Mouse (Mus musculus) forebrain, embryonic 10.5 days (tissue): ENCODE results near the gene Olfr10. TPM values are rescaled to one million over a fixed set of nuclear protein-coding genes. Genes with fewer than 3 reads are reported as not detected.
"Not testable (repeated sequence)": the region's sequence is repeated elsewhere in the genome, so short reads cannot be mapped to it uniquely, and the experiment has no call there.

Source experiments
- DNase-seq: peaks from one replicate; pipeline ENCODE4 v3.0.0-alpha.2; 2017; ENCODE audit warnings: low spot score; ENCODE audit errors: extremely low spot score
- H3K27ac ChIP-seq: fragments of 300-500 bp; sonication (generic); 2 replicates; pipeline ENCODE4 v1.5.1; 2016; ENCODE audit warnings: mild to moderate bottlenecking
- H3K27me3 ChIP-seq: fragments of 300-500 bp; sonication (generic); 2 replicates; pipeline ENCODE4 v1.6.1; 2016; ENCODE audit warnings: mild to moderate bottlenecking; ENCODE audit not compliant: poor library complexity, severe bottlenecking
- H3K36me3 ChIP-seq: fragments of 300-500 bp; sonication (generic); replicated peaks from 2 replicates; pipeline ENCODE4 v1.6.1; 2016; ENCODE audit warnings: mild to moderate bottlenecking, moderate library complexity
- H3K4me1 ChIP-seq: fragments of 300-500 bp; sonication (generic); 2 replicates; pipeline ENCODE4 v1.6.1; 2016
- H3K4me3 ChIP-seq: fragments of 300-500 bp; sonication (generic); 2 replicates; pipeline ENCODE4 v1.5.1; 2016; ENCODE audit warnings: mild to moderate bottlenecking, moderate library complexity
- H3K9me3 ChIP-seq: fragments of 300-500 bp; sonication (generic); 2 replicates; pipeline ENCODE4 v1.6.1; 2016; ENCODE audit warnings: mild to moderate bottlenecking, moderate library complexity
- WGBS: fragments of 180-500 bp; shearing (Covaris S2); methylation state at CpG from one replicate; pipeline ENCODE4 v1.1.7; 2016; 5-methylcytosine and 5-hydroxymethylcytosine counted together
- polyA plus RNA-seq: library from polyadenylated mRNA; unstranded; fragments of >200 nt; fragmentation: Nextera tagmentation; extraction: Ambion mirVana; gene quantifications from 2 replicates; pipeline ENCODE4 v1.2.1, GENCODE M21; 2016

Gene Olfr10
- polyA plus RNA-seq, 1 experiment from 2014 or later = not detected

DNA sequence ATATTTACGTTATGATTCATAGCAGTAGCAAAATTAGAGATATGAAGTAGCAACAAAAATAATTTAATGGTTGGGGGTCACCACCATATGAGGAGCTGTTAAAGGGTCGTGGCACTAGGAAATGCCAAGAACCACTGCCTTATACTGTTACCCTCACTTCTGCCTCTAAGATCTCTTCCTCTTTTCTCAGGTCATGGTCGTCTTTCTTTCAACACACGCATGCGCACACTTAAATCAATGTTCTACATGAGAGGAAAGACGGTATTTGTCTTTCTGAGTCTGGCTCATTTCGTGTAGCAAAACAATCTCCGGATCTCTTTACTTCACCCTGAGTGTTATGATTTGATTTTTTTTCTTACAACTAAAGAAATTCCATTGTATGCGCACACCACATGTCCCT, 34.8 kb upstream of the Olfr10 start:
- peaks cover 3% of the 10 kb centered on the region for H3K36me3 ChIP-seq
- no peak for DNase-seq
- 96% methylated on average over 9 of the region's 9 CpGs for WGBS
- no peak overlapping the region for H3K4me3 ChIP-seq
- H3K4me1 ChIP-seq = no peaks in the 10 kb centered on the region
- H3K9me3 ChIP-seq = no peaks in the 10 kb centered on the region
- no peaks in the 10 kb centered on the region for H3K27me3 ChIP-seq
- no peak overlapping the region for H3K27ac ChIP-seq

GRCm38 (mm10) chr11:49270368-49270767, 34.2 kb upstream of the Olfr10 start:
- 93% methylated on average over 4 of the region's 4 CpGs for WGBS
- H3K9me3 ChIP-seq = no peaks in the 10 kb centered on the region
- H3K27me3 ChIP-seq = no peaks in the 10 kb centered on the region
- no peaks in the 10 kb centered on the region for H3K4me1 ChIP-seq
- no peak overlapping the region for H3K27ac ChIP-seq
- no peaks in the 10 kb centered on the region for H3K36me3 ChIP-seq
- DNase-seq = no peak
- no peak overlapping the region for H3K4me3 ChIP-seq

DNA sequence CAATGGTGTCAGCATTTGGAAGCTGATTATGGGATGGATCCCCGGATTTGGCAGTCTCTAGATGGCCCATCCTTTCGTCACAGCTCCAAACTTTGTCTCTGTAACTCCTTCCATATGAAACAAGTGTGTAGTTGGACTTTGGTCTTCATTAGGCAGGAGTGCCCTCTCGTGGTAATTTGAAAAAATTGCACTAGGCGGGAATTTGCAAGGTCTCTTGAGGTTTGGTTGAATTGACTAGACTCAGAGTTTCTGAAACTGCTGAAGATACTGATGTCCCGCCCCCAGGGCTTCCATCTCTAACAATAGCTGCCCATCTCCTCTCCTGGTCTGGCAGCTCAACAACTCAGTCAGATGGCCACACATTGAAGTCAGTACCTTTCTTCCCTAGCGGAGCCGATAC, 33.2 kb upstream of the Olfr10 start:
- H3K4me1 ChIP-seq = no peaks in the 10 kb centered on the region
- H3K27ac ChIP-seq = no peak overlapping the region
- no peaks in the 10 kb centered on the region for H3K36me3 ChIP-seq
- H3K9me3 ChIP-seq = no peaks in the 10 kb centered on the region
- DNase-seq = peak; percentile 41
- no peaks in the 10 kb centered on the region for H3K27me3 ChIP-seq
- no peak overlapping the region for H3K4me3 ChIP-seq
- 32% methylated on average over 7 of the region's 7 CpGs for WGBS

- WGBS = 84% methylated on average over 11 of the region's 11 CpGs
- no peak for DNase-seq
Measured at GRCm38 (mm10) chr11:49273834-49274519, 30.6 kb upstream of the Olfr10 start.

DNA sequence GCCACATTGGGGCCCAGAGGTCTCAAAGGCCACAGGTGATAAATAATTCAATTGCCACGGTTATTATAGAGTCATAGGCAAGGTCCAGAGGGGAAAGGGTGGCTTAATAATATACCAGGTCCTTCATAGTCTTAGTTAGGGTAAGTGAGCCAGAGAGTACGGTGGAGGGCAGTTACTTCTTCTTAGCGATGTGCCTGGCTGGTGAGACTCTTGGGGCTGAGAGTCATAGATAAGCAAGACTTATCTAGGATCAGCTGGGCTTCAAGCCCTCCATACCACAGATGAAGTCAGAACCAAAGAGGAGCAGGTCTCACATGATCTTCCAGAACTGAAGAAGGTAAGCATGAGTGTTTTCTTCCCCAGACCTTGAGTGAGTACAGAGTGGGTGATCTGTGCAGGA, 26.3 kb upstream of the Olfr10 start, which contains the start of gene Olfr1393:
Olfr1393 (plus strand) TSS at position 83 of the 400 bp plus-strand sequence.
- Histone ChIP-seq H3K36me3 (no peaks in the 10 kb centered on the region), H3K27ac (no peak within 1 kb of the TSS), H3K4me3 (no peak within 1 kb of the TSS), H3K4me1 (no peaks in the 10 kb centered on the region), H3K27me3 (no peaks in the 10 kb centered on the region), H3K9me3 (no peaks in the 10 kb centered on the region)
- DNase-seq = no peak
- WGBS = 78% methylated on average over 3 of the region's 3 CpGs

More at GRCm38 (mm10) chr11:49273834-49274519, 30.6 kb upstream of the Olfr10 start:
- Histone ChIP-seq H3K4me1 (no peaks in the 10 kb centered on the region), H3K4me3 (no peak overlapping the region), H3K9me3 (no peaks in the 10 kb centered on the region), H3K36me3 (no peaks in the 10 kb centered on the region), H3K27ac (no peak overlapping the region), H3K27me3 (no peaks in the 10 kb centered on the region)

GRCm38 (mm10) chr11:49284982-49285381, 19.6 kb upstream of the Olfr10 start, which contains the start of gene Olfr1392:
Olfr1392 (plus strand) TSS chr11:49285282.
- 65% methylated on average over 1 of the region's 1 CpGs for WGBS
- H3K9me3 ChIP-seq, H3K4me1 ChIP-seq, H3K4me3 ChIP-seq, H3K27me3 ChIP-seq, H3K27ac ChIP-seq, H3K36me3 ChIP-seq, DNase-seq: not testable (repeated sequence)

DNA sequence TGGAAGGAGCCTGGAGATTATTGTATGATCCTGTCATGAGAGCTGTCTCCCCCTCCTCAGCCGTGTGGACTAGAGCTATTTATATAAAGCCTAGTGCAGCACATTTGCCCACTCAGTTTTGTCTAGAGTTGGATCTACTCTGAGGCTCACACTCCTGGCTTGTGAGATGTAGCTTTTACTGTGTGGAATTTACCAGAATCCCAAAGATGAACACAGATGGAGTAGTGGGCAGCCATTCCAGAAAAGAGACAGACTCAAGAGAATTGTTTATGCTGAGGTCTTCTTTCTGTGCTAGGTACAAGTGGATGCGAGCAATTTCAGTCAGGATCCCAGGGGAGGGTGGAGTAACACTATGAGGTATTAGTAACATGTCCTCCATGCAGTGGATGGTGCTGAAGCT, 17.3 kb upstream of the Olfr10 start:
- H3K27ac ChIP-seq = no peak overlapping the region
- no peaks in the 10 kb centered on the region for H3K36me3 ChIP-seq
- no peaks in the 10 kb centered on the region for H3K27me3 ChIP-seq
- DNase-seq = no peak
- H3K9me3 ChIP-seq = 0 out of 2 replicates have a peak, but pooled peaks cover 4% of the 10 kb centered on the region
- no peak overlapping the region for H3K4me3 ChIP-seq
- no peaks in the 10 kb centered on the region for H3K4me1 ChIP-seq
- WGBS = 89% methylated on average over 2 of the region's 2 CpGs

- no peaks in the 10 kb centered on the region for H3K9me3 ChIP-seq
- WGBS = 87% methylated on average over 3 of the region's 3 CpGs
- no peaks in the 10 kb centered on the region for H3K27me3 ChIP-seq
- H3K4me3 ChIP-seq = no peak overlapping the region
- H3K4me1 ChIP-seq = no peaks in the 10 kb centered on the region
- H3K36me3 ChIP-seq = no peaks in the 10 kb centered on the region
- no peak for DNase-seq
- H3K27ac ChIP-seq = no peak overlapping the region
Measured at GRCm38 (mm10) chr11:49292777-49293176, 11.8 kb upstream of the Olfr10 start.

- not testable (repeated sequence) for DNase-seq, H3K9me3 ChIP-seq, H3K27me3 ChIP-seq, H3K27ac ChIP-seq, H3K36me3 ChIP-seq, H3K4me1 ChIP-seq, H3K4me3 ChIP-seq
- 87% methylated on average over 5 of the region's 5 CpGs for WGBS
Measured at GRCm38 (mm10) chr11:49308547-49308946, 4.0 kb downstream of the Olfr10 start.

DNA sequence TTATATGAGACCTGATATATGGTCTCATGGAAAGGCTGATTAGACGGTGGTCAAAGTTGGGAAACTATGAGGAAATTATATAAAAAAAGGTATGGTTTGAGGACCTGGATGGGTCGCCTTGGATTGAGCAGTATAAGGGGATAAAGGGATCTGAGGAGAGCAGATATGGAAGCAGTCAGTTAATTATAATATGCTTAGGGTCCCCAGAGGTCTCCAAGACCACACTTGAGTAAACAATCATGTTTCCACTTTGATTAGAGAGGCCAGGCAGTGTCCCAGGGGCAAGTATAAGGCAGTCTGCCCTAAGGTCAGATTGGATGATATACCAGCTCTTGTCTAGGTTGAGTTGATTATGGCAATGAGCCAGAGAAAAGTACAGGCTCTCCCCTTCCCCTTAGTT, 17.9 kb downstream of the Olfr10 start, which contains the start of gene Olfr1391:
Olfr1391 (plus strand) TSS at position 301 of the 400 bp plus-strand sequence.
- no peak for DNase-seq
- Histone ChIP-seq H3K27me3 (no peaks in the 10 kb centered on the region), H3K36me3 (no peaks in the 10 kb centered on the region), H3K9me3 (no peaks in the 10 kb centered on the region), H3K4me1 (no peaks in the 10 kb centered on the region), H3K4me3 (no peak within 1 kb of the TSS), H3K27ac (no peak within 1 kb of the TSS)
- WGBS = 81% methylated on average over 2 of the region's 2 CpGs

- Histone ChIP-seq H3K27ac (no peak overlapping the region), H3K4me3 (no peak overlapping the region), H3K27me3 (no peaks in the 10 kb centered on the region), H3K9me3 (no peaks in the 10 kb centered on the region), H3K36me3 (no peaks in the 10 kb centered on the region), H3K4me1 (no peaks in the 10 kb centered on the region)
- no peak for DNase-seq
- WGBS = 85% methylated on average over 3 of the region's 3 CpGs
Measured at GRCm38 (mm10) chr11:49326726-49327125, 22.2 kb downstream of the Olfr10 start.

DNA sequence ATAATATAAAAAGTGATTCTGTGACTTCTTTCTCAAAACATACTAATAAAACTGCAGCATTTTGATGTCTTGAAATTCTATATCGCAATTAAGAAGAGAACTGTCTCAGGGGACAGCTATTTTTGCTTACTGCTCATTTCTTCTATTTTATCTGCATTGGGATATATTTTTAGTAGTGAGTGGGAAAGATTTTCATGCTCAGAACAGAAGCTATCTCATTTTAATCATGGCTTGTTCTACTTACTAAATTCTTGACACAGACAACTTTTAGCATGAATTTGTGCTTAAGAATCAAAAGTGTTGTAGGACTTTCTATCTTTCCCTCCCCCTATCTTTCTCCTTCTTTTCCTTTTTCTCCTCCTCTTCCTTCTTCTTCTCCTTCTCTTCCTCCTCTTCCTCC, 25.1 kb downstream of the Olfr10 start:
- no peaks in the 10 kb centered on the region for H3K4me1 ChIP-seq
- DNase-seq = no peak
- no peaks in the 10 kb centered on the region for H3K36me3 ChIP-seq
- WGBS = 84% methylated on average over 1 of the region's 1 CpGs
- H3K27ac ChIP-seq = no peak overlapping the region
- no peak overlapping the region for H3K4me3 ChIP-seq
- H3K9me3 ChIP-seq = no peaks in the 10 kb centered on the region
- no peaks in the 10 kb centered on the region for H3K27me3 ChIP-seq

DNA sequence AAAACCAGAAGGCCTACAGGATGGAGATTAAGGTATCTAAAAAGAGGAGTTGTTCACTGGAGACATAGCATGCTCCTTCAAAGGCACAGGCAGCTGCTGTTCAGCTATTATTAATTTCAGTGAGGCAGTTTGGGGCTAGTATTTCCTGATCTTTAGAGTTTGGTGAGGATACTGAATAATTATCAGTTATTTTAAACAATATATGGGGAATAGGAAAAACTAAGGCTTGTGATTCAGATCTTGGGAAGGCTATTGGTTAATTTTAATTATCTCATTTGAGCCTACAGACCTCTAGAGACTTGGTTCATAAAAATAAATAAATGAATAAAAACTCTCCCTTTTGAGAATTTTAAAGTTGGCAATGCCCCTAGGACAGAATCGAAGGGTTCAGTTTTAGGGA, 30.3 kb downstream of the Olfr10 start, which contains the start of gene Olfr1390:
Olfr1390 (plus strand) TSS at position 301 of the 400 bp plus-strand sequence.
- Histone ChIP-seq H3K4me1 (no peaks in the 10 kb centered on the region), H3K36me3 (no peaks in the 10 kb centered on the region), H3K4me3 (no peak within 1 kb of the TSS), H3K27ac (no peak within 1 kb of the TSS), H3K9me3 (no peaks in the 10 kb centered on the region), H3K27me3 (no peaks in the 10 kb centered on the region)
- 91% methylated on average over 1 of the region's 1 CpGs for WGBS
- DNase-seq = no peak
